Mouse (Mus musculus): ENCODE results near the gene Elavl3. TPM values are rescaled to one million over a fixed set of nuclear protein-coding genes. Genes with fewer than 3 reads are reported as not detected.
A peak's percentile ranks its signal among the peaks of the same experiment; 100 is the strongest.

The Elavl3 gene
- polyA plus RNA-seq, 1 experiment: not detected

DNA sequence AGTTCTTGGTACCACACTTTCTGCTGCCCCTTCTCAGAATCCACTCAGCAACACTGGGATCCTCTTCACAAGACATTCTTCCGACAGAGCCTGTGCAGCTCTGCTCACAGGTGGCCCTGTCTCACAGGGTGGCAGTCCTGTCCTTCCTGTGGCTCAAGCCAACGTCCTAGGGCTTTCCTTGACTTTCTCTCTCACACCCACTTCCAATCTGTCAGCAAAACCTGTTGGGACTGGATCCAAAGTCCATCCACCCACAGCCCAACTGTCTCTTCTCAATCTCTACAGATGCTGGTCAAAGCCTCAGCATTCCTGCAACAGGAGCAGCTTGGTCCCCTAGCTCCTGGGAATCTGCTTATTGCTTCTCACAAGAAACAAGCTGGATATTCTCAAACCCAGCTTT is 9.5 kb upstream of the Elavl3 start:
- DNase-seq (ENCODE audit: low read depth in 1 of 2, low spot score in 2 of 2): no peak
- TF ChIP-seq POLR2A (IDR thresholded peaks at IDR 0.05; ENCODE audit: low read depth, low read length) (no peak), CTCF (IDR thresholded peaks at IDR 0.05; ENCODE audit: extremely low read depth, insufficient read depth, insufficient read length, insufficient replicate concordance) (no peak)
- 83% methylated on average over 2 of the region's 2 CpGs for WGBS
- Histone ChIP-seq H3K4me3 (ENCODE audit: extremely low read depth, insufficient read depth, insufficient read length) (no peak overlapping the region), H3K36me3 (ENCODE audit: control insufficient read depth, insufficient read depth, low read length) (peaks cover 25% of the 10 kb centered on the region), H3K4me1 (ENCODE audit: control insufficient read depth, insufficient read depth, insufficient read length) (no peaks in the 10 kb centered on the region), H3K27me3 (ENCODE audit: control insufficient read depth, insufficient read depth, low read length) (no peaks in the 10 kb centered on the region), H3K27ac (ENCODE audit: insufficient read depth, low read length) (no peak overlapping the region)

DNA sequence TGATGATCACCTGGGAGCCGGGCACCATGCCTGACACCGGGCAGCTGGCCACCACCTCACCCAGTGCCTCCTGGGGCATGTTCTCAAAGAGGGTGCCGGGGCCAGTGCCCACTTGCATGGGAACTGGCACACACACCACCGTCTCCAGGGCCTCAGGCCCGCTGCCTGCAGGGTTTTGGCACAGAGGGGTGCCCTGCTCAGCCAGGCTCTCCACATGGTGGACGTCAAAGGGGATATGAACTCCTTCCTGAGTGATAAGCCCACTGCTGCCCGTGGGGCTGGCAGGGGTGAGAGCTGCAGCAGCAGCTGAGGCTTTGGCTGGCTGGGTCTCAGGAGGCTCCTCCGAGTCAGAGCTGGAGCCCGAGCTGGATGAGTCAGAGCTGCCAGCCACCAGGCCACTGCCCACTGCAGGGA is 6.2 kb upstream of the Elavl3 start:
- TF ChIP-seq CTCF (IDR thresholded peaks at IDR 0.05; ENCODE audit: extremely low read depth, insufficient read depth, insufficient read length, insufficient replicate concordance) (no peak), POLR2A (IDR thresholded peaks at IDR 0.05; ENCODE audit: low read depth, low read length) (no peak)
- Histone ChIP-seq H3K36me3 (ENCODE audit: control insufficient read depth, insufficient read depth, low read length) (peaks cover 13% of the 10 kb centered on the region), H3K4me1 (ENCODE audit: control insufficient read depth, insufficient read depth, insufficient read length) (peaks cover 6% of the 10 kb centered on the region; the same call in 1 of the 2 replicates), H3K27ac (ENCODE audit: insufficient read depth, low read length) (no peak overlapping the region), H3K27me3 (ENCODE audit: control insufficient read depth, insufficient read depth, low read length) (peaks cover 2% of the 10 kb centered on the region), H3K4me3 (ENCODE audit: extremely low read depth, insufficient read depth, insufficient read length) (no peak overlapping the region)
- WGBS: 89% methylated on average over 9 of the region's 9 CpGs
- DNase-seq (ENCODE audit: low read depth in 1 of 2, low spot score in 2 of 2): no peak

DNA sequence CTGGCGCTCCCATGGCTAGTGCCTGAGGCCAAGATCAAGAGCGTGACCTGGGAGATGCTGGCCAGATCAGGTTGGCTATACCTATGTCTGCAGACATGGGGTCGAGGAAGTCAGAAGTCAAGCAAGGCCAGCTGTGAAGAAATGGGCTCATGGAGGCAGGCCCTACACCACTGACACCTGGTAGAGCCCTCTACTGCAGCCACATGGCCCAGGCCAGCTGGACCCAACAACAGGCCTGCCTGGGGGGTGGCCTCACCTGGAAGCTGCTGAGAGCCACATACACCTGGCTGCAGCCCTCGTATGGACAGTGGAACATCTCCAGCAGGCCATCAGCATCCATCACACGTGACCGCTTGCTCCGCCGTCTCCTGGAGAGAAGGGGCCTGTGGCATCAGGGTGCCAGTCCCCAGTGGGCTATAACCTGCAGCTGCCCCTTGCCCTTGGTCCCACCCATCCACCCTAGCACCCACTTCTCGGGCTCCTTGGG is 5.3 kb upstream of the Elavl3 start:
- Histone ChIP-seq H3K4me3 (ENCODE audit: extremely low read depth, insufficient read depth, insufficient read length) (no peak overlapping the region), H3K27me3 (ENCODE audit: control insufficient read depth, insufficient read depth, low read length) (peaks cover 5% of the 10 kb centered on the region), H3K27ac (ENCODE audit: insufficient read depth, low read length) (no peak overlapping the region), H3K4me1 (ENCODE audit: control insufficient read depth, insufficient read depth, insufficient read length) (peaks cover 6% of the 10 kb centered on the region; the same call in 1 of the 2 replicates), H3K36me3 (ENCODE audit: control insufficient read depth, insufficient read depth, low read length) (peaks cover 12% of the 10 kb centered on the region)
- DNase-seq (ENCODE audit: low read depth in 1 of 2, low spot score in 2 of 2): no peak
- WGBS: 94% methylated on average over 9 of the region's 9 CpGs
- TF ChIP-seq CTCF (IDR thresholded peaks at IDR 0.05; ENCODE audit: extremely low read depth, insufficient read depth, insufficient read length, insufficient replicate concordance): no peak

DNA sequence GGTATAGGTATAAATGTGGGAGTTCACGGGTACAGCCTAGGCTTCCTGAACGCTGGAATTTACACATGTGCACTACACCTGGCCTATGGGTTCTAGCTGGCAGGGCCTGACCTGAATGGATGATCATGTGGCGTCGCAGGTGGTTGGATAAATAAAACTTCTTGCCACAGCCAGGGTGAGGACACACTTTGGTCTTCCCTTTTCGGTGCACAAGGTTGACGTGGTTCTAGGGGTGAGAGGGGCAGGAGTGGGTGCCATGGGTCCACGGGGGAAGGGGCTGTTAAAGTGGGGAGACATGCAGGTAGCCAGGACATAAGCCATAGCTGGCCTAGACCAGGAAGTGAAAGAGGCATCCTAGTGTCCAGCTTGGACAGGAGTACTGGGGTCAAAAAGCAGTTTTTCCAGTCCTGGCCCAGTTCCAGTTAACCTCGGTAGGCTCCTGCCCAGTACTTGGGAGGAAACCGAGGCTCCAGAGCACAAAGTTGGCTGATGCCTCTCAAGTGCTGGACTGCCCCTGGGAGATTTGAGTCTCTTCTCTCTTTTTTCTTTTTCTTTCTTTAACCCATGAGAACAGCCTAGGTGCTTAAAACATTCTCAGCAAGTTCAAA is 4.6 kb upstream of the Elavl3 start:
- WGBS: 78% methylated on average over 9 of the region's 9 CpGs
- no peak for TF ChIP-seq POLR2A (IDR thresholded peaks at IDR 0.05; ENCODE audit: low read depth, low read length)
- no peak for TF ChIP-seq CTCF (IDR thresholded peaks at IDR 0.05; ENCODE audit: extremely low read depth, insufficient read depth, insufficient read length, insufficient replicate concordance)
- Histone ChIP-seq H3K4me3 (ENCODE audit: extremely low read depth, insufficient read depth, insufficient read length) (no peak overlapping the region), H3K27ac (ENCODE audit: insufficient read depth, low read length) (no peak overlapping the region), H3K4me1 (ENCODE audit: control insufficient read depth, insufficient read depth, insufficient read length) (peaks cover 6% of the 10 kb centered on the region), H3K27me3 (ENCODE audit: control insufficient read depth, insufficient read depth, low read length) (peaks cover 12% of the 10 kb centered on the region), H3K36me3 (ENCODE audit: control insufficient read depth, insufficient read depth, low read length) (peaks cover 12% of the 10 kb centered on the region)
- no peak for DNase-seq (ENCODE audit: low read depth in 1 of 2, low spot score in 2 of 2)

DNA sequence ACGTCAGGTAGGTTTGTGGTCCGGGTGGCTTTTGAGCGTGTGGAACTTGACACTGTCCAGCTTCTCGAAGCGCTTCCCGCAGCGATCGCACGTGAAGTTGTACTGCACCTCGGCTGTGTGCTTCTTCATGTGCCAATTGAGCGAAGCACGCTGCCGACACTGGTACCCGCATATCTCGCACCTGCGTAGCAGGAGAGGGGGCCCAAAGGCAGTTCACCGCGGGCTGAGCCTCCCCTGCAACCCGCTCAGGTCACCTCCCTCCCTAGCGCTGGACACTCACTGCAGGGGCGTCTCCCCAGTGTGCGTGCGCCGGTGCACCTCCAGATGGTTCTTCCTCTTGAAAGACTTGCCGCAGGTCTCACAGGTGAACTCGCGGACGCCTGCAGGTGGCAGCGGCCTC is 3.9 kb upstream of the Elavl3 start:
- DNase-seq (ENCODE audit: low read depth in 1 of 2, low spot score in 2 of 2): no peak
- Histone ChIP-seq H3K4me3 (ENCODE audit: extremely low read depth, insufficient read depth, insufficient read length) (no peak overlapping the region), H3K27me3 (ENCODE audit: control insufficient read depth, insufficient read depth, low read length) (peaks cover 18% of the 10 kb centered on the region), H3K36me3 (ENCODE audit: control insufficient read depth, insufficient read depth, low read length) (peaks cover 12% of the 10 kb centered on the region), H3K4me1 (ENCODE audit: control insufficient read depth, insufficient read depth, insufficient read length) (peaks cover 13% of the 10 kb centered on the region), H3K27ac (ENCODE audit: insufficient read depth, low read length) (no peak overlapping the region)
- TF ChIP-seq CTCF (IDR thresholded peaks at IDR 0.05; ENCODE audit: extremely low read depth, insufficient read depth, insufficient read length, insufficient replicate concordance) (no peak), POLR2A (IDR thresholded peaks at IDR 0.05; ENCODE audit: low read depth, low read length) (no peak)
- WGBS: 55% methylated on average over 29 of the region's 29 CpGs

DNA sequence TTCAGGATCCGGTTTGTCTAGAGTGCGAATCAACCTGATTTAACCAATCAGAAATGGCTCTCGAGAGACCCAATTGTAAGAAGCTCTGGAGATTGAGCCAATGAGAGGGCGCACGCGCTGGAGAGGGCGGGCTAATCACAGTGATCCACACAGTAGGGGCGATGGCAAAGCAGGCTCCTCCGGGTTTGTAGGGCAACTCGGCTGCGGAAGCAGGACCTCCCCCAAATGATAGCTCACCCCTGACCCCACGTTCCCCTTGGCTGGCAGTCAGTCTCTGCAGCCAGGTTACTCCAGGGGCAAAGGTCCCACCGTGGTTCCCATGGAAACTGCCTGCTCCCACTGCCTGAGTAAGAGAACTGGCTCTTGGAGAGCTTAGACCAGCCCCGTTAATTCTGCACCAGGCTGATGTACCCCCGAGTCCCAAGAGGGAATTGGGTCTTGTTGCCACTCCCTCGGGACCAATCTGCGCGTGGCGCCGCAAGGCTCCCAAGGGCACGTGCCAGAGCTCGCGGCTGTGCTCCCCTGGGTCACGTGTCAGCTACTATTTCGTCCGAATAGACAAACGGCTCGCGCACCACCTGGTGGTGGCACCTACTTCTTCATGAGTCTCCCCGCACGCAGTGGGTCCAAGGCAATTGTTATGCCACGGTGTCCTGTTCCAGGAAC is 2.7 kb upstream of the Elavl3 start:
- peaks cover 23% of the 10 kb centered on the region for H3K27me3 ChIP-seq (ENCODE audit: control insufficient read depth, insufficient read depth, low read length)

DNA sequence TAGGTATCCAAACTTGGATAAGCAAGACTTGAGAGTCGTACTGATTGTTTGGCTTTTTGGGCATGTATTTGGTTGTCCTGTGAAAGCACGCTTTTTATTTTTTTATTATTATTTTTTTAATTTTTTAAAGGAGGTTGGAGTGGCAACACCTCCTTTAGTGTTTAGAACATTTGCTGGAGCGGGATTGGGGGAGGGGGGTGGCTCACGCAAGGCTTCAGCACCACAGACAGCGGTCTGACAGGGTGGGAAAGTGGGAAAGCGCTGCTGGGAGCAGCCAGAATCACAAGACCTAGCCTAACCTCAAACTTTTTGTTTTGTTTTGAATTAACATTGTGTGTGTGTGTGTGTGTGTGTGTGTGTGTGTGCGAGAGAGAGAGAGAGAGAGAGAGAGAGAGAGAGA is 1.8 kb upstream of the Elavl3 start:
- H3K4me1 ChIP-seq (ENCODE audit: control insufficient read depth, insufficient read depth, insufficient read length): peaks cover 16% of the 10 kb centered on the region
- no peak for DNase-seq (ENCODE audit: low read depth in 1 of 2, low spot score in 2 of 2)
- 30% methylated on average over 6 of the region's 7 CpGs for WGBS
- TF ChIP-seq CTCF (IDR thresholded peaks at IDR 0.05; ENCODE audit: extremely low read depth, insufficient read depth, insufficient read length, insufficient replicate concordance): no peak
- no peak for TF ChIP-seq POLR2A (IDR thresholded peaks at IDR 0.05; ENCODE audit: low read depth, low read length)
- H3K4me3 ChIP-seq (ENCODE audit: extremely low read depth, insufficient read depth, insufficient read length): no peak overlapping the region
- no peak overlapping the region for H3K27ac ChIP-seq (ENCODE audit: insufficient read depth, low read length)
- H3K36me3 ChIP-seq (ENCODE audit: control insufficient read depth, insufficient read depth, low read length): peaks cover 12% of the 10 kb centered on the region
- peaks cover 23% of the 10 kb centered on the region for H3K27me3 ChIP-seq (ENCODE audit: control insufficient read depth, insufficient read depth, low read length)

More for the DNA sequence above, 2.7 kb upstream of the Elavl3 start:
- peaks cover 12% of the 10 kb centered on the region for H3K36me3 ChIP-seq (ENCODE audit: control insufficient read depth, insufficient read depth, low read length)
- H3K4me1 ChIP-seq (ENCODE audit: control insufficient read depth, insufficient read depth, insufficient read length): peaks cover 16% of the 10 kb centered on the region
- no peak overlapping the region for H3K27ac ChIP-seq (ENCODE audit: insufficient read depth, low read length)
- H3K4me3 ChIP-seq (ENCODE audit: extremely low read depth, insufficient read depth, insufficient read length): peak overlapping the region; percentile 15; the same call in 1 of the 2 replicates
- WGBS: 4% methylated on average over 32 of the region's 32 CpGs
- TF ChIP-seq POLR2A (IDR thresholded peaks at IDR 0.05; ENCODE audit: low read depth, low read length) (no peak), CTCF (IDR thresholded peaks at IDR 0.05; ENCODE audit: extremely low read depth, insufficient read depth, insufficient read length, insufficient replicate concordance) (peak; percentile 64; the same call in 1 of the 2 replicates)
- peak; percentile 69 to 73 for DNase-seq (ENCODE audit: low read depth in 1 of 2, low spot score in 2 of 2)

All from spleen, adult 2 months (tissue).